Mouse (Mus musculus): Measurements from ENCODE around the gene Ctso.

DNA sequence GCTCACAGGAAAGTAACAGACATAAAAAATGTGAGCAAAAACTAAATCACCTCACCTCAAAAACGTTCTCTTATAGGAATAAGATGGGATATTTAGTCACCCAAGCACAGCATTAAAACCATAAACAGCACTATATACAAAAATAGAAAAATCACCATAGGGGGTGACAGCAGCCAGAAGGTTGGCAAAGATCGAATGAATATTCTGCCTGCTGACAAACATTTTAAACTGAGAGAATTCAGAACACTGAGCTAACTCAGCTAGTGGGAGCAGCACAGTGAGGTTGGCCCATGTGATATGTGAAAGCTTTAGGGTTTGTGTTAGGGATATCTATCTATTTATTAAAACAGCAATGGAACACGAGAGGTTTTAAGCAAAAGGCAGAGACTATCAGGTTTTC, 32.2 kb downstream of the Ctso start:
- TF ChIP-seq CTCF (IDR thresholded peaks at IDR 0.05; ENCODE audit: extremely low read depth, insufficient read length, insufficient replicate concordance, low read depth, low read length) (no peak), POLR2A (IDR thresholded peaks at IDR 0.05; ENCODE audit: low read depth, low read length) (no peak)

All from small intestine, adult 2 months (tissue).